Mouse (Mus musculus) hindbrain, embryonic 16.5 days (tissue): ENCODE data around the gene Mlh3. TPM values are rescaled to one million over a fixed set of nuclear protein-coding genes. Genes with fewer than 3 reads are reported as not detected.

Experiments used
- ATAC-seq: fragments of 200-750 bp; cut with Nextera tagmentation; 2 replicates; pipeline ENCODE4 v1.8.0; 2017; ENCODE audit warnings: moderate TSS enrichment, moderate library complexity
- H3K27ac ChIP-seq: fragments of 300-500 bp; sonication (generic); 2 replicates; pipeline ENCODE4 v1.5.1; 2014; ENCODE audit warnings: low read depth, mild to moderate bottlenecking, control low read depth, low read length, moderate library complexity
- H3K27me3 ChIP-seq: fragments of 300-500 bp; sonication (generic); replicated peaks from 2 replicates; pipeline ENCODE4 v1.6.1; 2014; ENCODE audit warnings: low read length; ENCODE audit not compliant: control insufficient read depth, insufficient read depth
- H3K36me3 ChIP-seq: fragments of 300-500 bp; sonication (generic); 2 replicates; pipeline ENCODE4 v1.6.1; 2014; ENCODE audit warnings: mild to moderate bottlenecking, low read length, moderate library complexity, mixed read lengths; ENCODE audit not compliant: control insufficient read depth, insufficient read depth
- H3K4me1 ChIP-seq: fragments of 300-500 bp; sonication (generic); 2 replicates; pipeline ENCODE4 v1.6.1; 2014; ENCODE audit warnings: low read depth, low read length; ENCODE audit not compliant: control insufficient read depth, insufficient read depth
- H3K4me2 ChIP-seq: fragments of 300-500 bp; sonication (generic); 2 replicates; pipeline ENCODE4 v1.6.1; 2014; ENCODE audit warnings: mild to moderate bottlenecking, low read length, control low read depth, moderate library complexity
- H3K4me3 ChIP-seq: fragments of 300-500 bp; sonication (generic); 2 replicates; pipeline ENCODE4 v1.5.1; 2014; ENCODE audit warnings: mild to moderate bottlenecking, low read length, control low read depth, moderate library complexity
- H3K9ac ChIP-seq: fragments of 300-500 bp; sonication (generic); 2 replicates; pipeline ENCODE4 v1.6.1; 2014; ENCODE audit warnings: low read depth, mild to moderate bottlenecking, control low read depth, low read length, moderate library complexity
- H3K9me3 ChIP-seq: fragments of 300-500 bp; sonication (generic); 2 replicates; pipeline ENCODE4 v1.6.1; 2014; ENCODE audit warnings: mild to moderate bottlenecking, low read length, moderate library complexity; ENCODE audit not compliant: control insufficient read depth
- WGBS: fragments of 180-500 bp; shearing (Covaris S2); extraction: QIAGEN DNeasy Blood & Tissue Kit; methylation state at CpG from one replicate; pipeline ENCODE4 v1.1.7; 2014; 5-methylcytosine and 5-hydroxymethylcytosine counted together
- polyA plus RNA-seq: library from polyadenylated mRNA; unstranded; fragments of >200 nt; fragmentation: Nextera tagmentation; extraction: Ambion mirVana; gene quantifications from 2 replicates; pipeline ENCODE4 v1.2.1, GENCODE M21; 2015

The Mlh3 gene
- polyA plus RNA-seq, 1 experiment from 2014 or later = 7.6 TPM

GRCm38 (mm10) chr12:85200929-85201829 is 69.2 kb downstream of the Mlh3 start:
- Histone ChIP-seq H3K4me2 (peak overlapping the region; percentile 12; the same call in 1 of the 2 replicates), H3K27me3 (no peaks in the 10 kb centered on the region), H3K9me3 (no peaks in the 10 kb centered on the region), H3K9ac (peak overlapping the region; percentile 48), H3K4me3 (no peak overlapping the region), H3K4me1 (peaks cover 10% of the 10 kb centered on the region), H3K36me3 (no peaks in the 10 kb centered on the region), H3K27ac (peak overlapping the region; percentile 51)
- 28% methylated on average over 22 of the region's 24 CpGs for WGBS
- ATAC-seq = peak; percentile 76

GRCm38 (mm10) chr12:85199954-85200353 is 70.4 kb downstream of the Mlh3 start:
- ATAC-seq = no peak
- H3K9ac ChIP-seq = no peak overlapping the region
- H3K27me3 ChIP-seq = no peaks in the 10 kb centered on the region
- H3K4me3 ChIP-seq = no peak overlapping the region
- no peak overlapping the region for H3K27ac ChIP-seq
- WGBS = 93% methylated on average over 1 of the region's 1 CpGs
- H3K4me2 ChIP-seq = no peak overlapping the region
- no peaks in the 10 kb centered on the region for H3K9me3 ChIP-seq
- peaks cover 15% of the 10 kb centered on the region for H3K4me1 ChIP-seq
- H3K36me3 ChIP-seq = no peaks in the 10 kb centered on the region

- H3K36me3 ChIP-seq = no peaks in the 10 kb centered on the region
- no peak for ATAC-seq
- H3K27ac ChIP-seq = no peak overlapping the region
- peaks cover 27% of the 10 kb centered on the region for H3K4me1 ChIP-seq
- no peaks in the 10 kb centered on the region for H3K9me3 ChIP-seq
- no peak overlapping the region for H3K4me3 ChIP-seq
- 51% methylated on average over 8 of the region's 8 CpGs for WGBS
- no peak overlapping the region for H3K4me2 ChIP-seq
- H3K27me3 ChIP-seq = no peaks in the 10 kb centered on the region
- H3K9ac ChIP-seq = no peak overlapping the region
Measured at GRCm38 (mm10) chr12:85197936-85198335, 72.5 kb downstream of the Mlh3 start.

- peaks cover 29% of the 10 kb centered on the region for H3K4me1 ChIP-seq
- no peaks in the 10 kb centered on the region for H3K36me3 ChIP-seq
- H3K4me2 ChIP-seq = no peak overlapping the region
- no peak overlapping the region for H3K9ac ChIP-seq
- H3K4me3 ChIP-seq = no peak overlapping the region
- H3K9me3 ChIP-seq = no peaks in the 10 kb centered on the region
- WGBS = 78% methylated on average over 7 of the region's 7 CpGs
- no peak for ATAC-seq
- H3K27me3 ChIP-seq = no peaks in the 10 kb centered on the region
- H3K27ac ChIP-seq = no peak overlapping the region
Measured at GRCm38 (mm10) chr12:85197371-85197770, 73.0 kb downstream of the Mlh3 start.

- 88% methylated on average over 10 of the region's 10 CpGs for WGBS
- H3K4me3 ChIP-seq = no peak overlapping the region
- H3K27me3 ChIP-seq = no peaks in the 10 kb centered on the region
- H3K9ac ChIP-seq = no peak overlapping the region
- H3K4me1 ChIP-seq = peaks cover 23% of the 10 kb centered on the region
- no peaks in the 10 kb centered on the region for H3K36me3 ChIP-seq
- no peak overlapping the region for H3K4me2 ChIP-seq
- H3K9me3 ChIP-seq = no peaks in the 10 kb centered on the region
- no peak overlapping the region for H3K27ac ChIP-seq
- ATAC-seq = no peak
Measured at GRCm38 (mm10) chr12:85196191-85196590, 74.2 kb downstream of the Mlh3 start.

GRCm38 (mm10) chr12:85195086-85195485 is 75.3 kb downstream of the Mlh3 start:
- H3K9me3 ChIP-seq = no peaks in the 10 kb centered on the region
- no peak overlapping the region for H3K4me3 ChIP-seq
- 70% methylated on average over 5 of the region's 5 CpGs for WGBS
- H3K4me2 ChIP-seq = no peak overlapping the region
- peak; percentile 22; the same call in 1 of the 2 replicates for ATAC-seq
- no peaks in the 10 kb centered on the region for H3K27me3 ChIP-seq
- H3K9ac ChIP-seq = no peak overlapping the region
- H3K36me3 ChIP-seq = no peaks in the 10 kb centered on the region
- H3K4me1 ChIP-seq = peaks cover 20% of the 10 kb centered on the region
- 0 out of 2 replicates have a peak overlapping the region, but pooled peaks have one; percentile 31 for H3K27ac ChIP-seq

GRCm38 (mm10) chr12:85194623-85195018 is 75.8 kb downstream of the Mlh3 start:
- Histone ChIP-seq H3K9me3 (no peaks in the 10 kb centered on the region), H3K4me2 (no peak overlapping the region), H3K27me3 (no peaks in the 10 kb centered on the region), H3K9ac (no peak overlapping the region), H3K27ac (peak overlapping the region; percentile 54; the same call in 1 of the 2 replicates), H3K4me3 (no peak overlapping the region), H3K36me3 (no peaks in the 10 kb centered on the region), H3K4me1 (peaks cover 20% of the 10 kb centered on the region)
- ATAC-seq = peak; percentile 84
- WGBS = 29% methylated on average over 4 of the region's 4 CpGs

- WGBS = 79% methylated on average over 11 of the region's 11 CpGs
- H3K9me3 ChIP-seq = no peaks in the 10 kb centered on the region
- no peak overlapping the region for H3K4me2 ChIP-seq
- H3K27ac ChIP-seq = peak overlapping the region; percentile 54
- no peak overlapping the region for H3K4me3 ChIP-seq
- H3K4me1 ChIP-seq = peaks cover 20% of the 10 kb centered on the region
- no peaks in the 10 kb centered on the region for H3K27me3 ChIP-seq
- no peak for ATAC-seq
- no peaks in the 10 kb centered on the region for H3K36me3 ChIP-seq
- H3K9ac ChIP-seq = no peak overlapping the region
Measured at GRCm38 (mm10) chr12:85193923-85194622, 76.3 kb downstream of the Mlh3 start.

GRCm38 (mm10) chr12:85193146-85193545 is 77.3 kb downstream of the Mlh3 start:
- no peaks in the 10 kb centered on the region for H3K27me3 ChIP-seq
- H3K9ac ChIP-seq = no peak overlapping the region
- H3K4me2 ChIP-seq = no peak overlapping the region
- H3K9me3 ChIP-seq = no peaks in the 10 kb centered on the region
- no peak overlapping the region for H3K27ac ChIP-seq
- ATAC-seq = no peak
- H3K4me1 ChIP-seq = peaks cover 20% of the 10 kb centered on the region
- WGBS = 77% methylated on average over 10 of the region's 10 CpGs
- H3K36me3 ChIP-seq = no peaks in the 10 kb centered on the region
- no peak overlapping the region for H3K4me3 ChIP-seq
